Mouse (Mus musculus) liver, embryonic 11.5 days (tissue): ENCODE measurements at regions not wholly inside any gene's neighbourhood (a gene's known extent, or its start where the extent isn't known, plus 50 kb on each side); places are given as distances from the start of the nearest gene placed in this dataset.

Source experiments
- ATAC-seq: fragments of 200-750 bp; cut with Nextera tagmentation; replicated peaks from 2 replicates; pipeline ENCODE4 v1.8.0; 2017; ENCODE audit warnings: moderate number of reproducible peaks, mild to moderate bottlenecking, moderate TSS enrichment, moderate library complexity; ENCODE audit not compliant: low FRiP score
- DNase-seq: peaks from one replicate; pipeline ENCODE4 v3.0.0-alpha.2; 2017; ENCODE audit warnings: low spot score
- H3K27ac ChIP-seq: fragments of 300-500 bp; sonication (generic); 2 replicates; pipeline ENCODE4 v1.5.1; 2014; ENCODE audit warnings: mild to moderate bottlenecking, low read depth, low read length, control low read depth
- H3K27me3 ChIP-seq: fragments of 300-500 bp; sonication (generic); replicated peaks from 2 replicates; pipeline ENCODE4 v1.6.1; 2014; ENCODE audit warnings: low read length, mixed read lengths; ENCODE audit not compliant: control insufficient read depth, insufficient read depth
- H3K36me3 ChIP-seq: fragments of 300-500 bp; sonication (generic); 2 replicates; pipeline ENCODE4 v1.6.1; 2014; ENCODE audit warnings: mild to moderate bottlenecking, low read length, moderate library complexity, mixed read lengths; ENCODE audit not compliant: control insufficient read depth, insufficient read depth
- H3K4me1 ChIP-seq: fragments of 300-500 bp; sonication (generic); replicated peaks from 2 replicates; pipeline ENCODE4 v1.6.1; 2014; ENCODE audit warnings: low read length, mixed read lengths; ENCODE audit not compliant: control insufficient read depth, insufficient read depth
- H3K4me2 ChIP-seq: fragments of 300-500 bp; sonication (generic); 2 replicates; pipeline ENCODE4 v1.6.1; 2014; ENCODE audit warnings: mild to moderate bottlenecking, control low read depth, moderate library complexity
- H3K4me3 ChIP-seq: fragments of 300-500 bp; sonication (generic); 2 replicates; pipeline ENCODE4 v1.5.1; 2014; ENCODE audit warnings: low read depth, low read length, control low read depth
- H3K9ac ChIP-seq: fragments of 300-500 bp; sonication (generic); 2 replicates; pipeline ENCODE4 v1.6.1; 2014; ENCODE audit warnings: low read depth, low read length, control low read depth
- H3K9me3 ChIP-seq: fragments of 300-500 bp; sonication (generic); 2 replicates; pipeline ENCODE4 v1.6.1; 2016; ENCODE audit warnings: low read length, inconsistent platforms, mixed read lengths; ENCODE audit not compliant: control insufficient read depth
- WGBS: fragments of 180-500 bp; shearing (Covaris S2); extraction: QIAGEN DNeasy Blood & Tissue Kit; methylation state at CpG from one replicate; pipeline ENCODE4 v1.1.7; 2014; 5-methylcytosine and 5-hydroxymethylcytosine counted together

DNA sequence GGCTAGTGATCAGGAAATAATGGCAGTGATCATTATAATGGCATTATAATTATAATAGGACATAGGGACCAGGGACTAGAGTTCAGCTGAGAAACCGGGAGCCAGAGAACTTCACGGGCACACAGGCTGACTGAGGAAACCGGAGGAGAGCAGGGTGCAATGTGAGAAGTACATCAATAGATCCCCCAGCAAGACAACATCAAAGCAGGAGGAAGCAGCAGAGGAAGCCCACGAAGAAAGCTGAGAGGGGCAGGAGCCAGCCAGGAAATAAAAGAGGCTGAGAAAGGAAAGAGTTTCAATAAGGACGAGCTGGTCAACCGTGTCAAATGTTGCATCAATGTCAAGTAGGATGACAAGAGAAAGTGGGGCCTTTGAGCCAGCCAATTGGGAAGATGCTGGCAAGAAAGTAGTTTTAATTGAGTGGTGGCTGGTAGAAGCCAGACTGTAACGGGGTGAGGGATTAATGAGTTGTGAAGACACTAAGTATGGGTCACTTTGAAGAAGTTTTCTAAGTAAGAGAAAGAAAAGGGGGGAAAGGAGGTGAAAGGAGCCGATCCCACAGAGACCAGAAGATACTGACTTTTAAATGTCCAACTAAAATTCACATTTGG lies 66.0 kb upstream of the Cited2 start:
- Histone ChIP-seq H3K36me3 (no peaks in the 10 kb centered on the region), H3K9me3 (no peaks in the 10 kb centered on the region), H3K9ac (no peak overlapping the region), H3K4me2 (0 out of 2 replicates have a peak overlapping the region, but pooled peaks have one; percentile 7), H3K27ac (no peak overlapping the region), H3K4me3 (no peak overlapping the region), H3K4me1 (peaks cover 9% of the 10 kb centered on the region), H3K27me3 (no peaks in the 10 kb centered on the region)
- ATAC-seq: no peak
- no peak for DNase-seq
- WGBS: 24% methylated on average over 8 of the region's 8 CpGs

DNA sequence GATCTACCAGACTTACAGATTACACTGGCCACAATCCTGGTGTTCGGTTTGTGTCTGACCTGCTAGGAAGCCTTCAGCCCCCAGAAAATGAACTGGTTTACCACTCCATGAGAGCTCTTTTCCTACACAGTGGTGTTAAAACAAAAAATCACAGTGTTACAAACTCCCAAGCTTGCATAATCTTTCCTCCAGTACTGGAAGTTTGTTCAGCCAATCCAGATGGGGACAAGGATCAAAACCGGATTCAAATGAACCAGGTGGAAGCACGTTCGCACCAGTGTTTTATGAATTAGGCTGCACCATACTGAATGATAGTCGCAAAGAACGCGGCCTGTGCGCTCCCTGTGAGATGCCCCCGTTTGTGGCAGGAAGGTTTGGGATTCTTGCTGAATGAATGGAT lies 63.4 kb upstream of the Cited2 start:
- ATAC-seq: no peak

DNA sequence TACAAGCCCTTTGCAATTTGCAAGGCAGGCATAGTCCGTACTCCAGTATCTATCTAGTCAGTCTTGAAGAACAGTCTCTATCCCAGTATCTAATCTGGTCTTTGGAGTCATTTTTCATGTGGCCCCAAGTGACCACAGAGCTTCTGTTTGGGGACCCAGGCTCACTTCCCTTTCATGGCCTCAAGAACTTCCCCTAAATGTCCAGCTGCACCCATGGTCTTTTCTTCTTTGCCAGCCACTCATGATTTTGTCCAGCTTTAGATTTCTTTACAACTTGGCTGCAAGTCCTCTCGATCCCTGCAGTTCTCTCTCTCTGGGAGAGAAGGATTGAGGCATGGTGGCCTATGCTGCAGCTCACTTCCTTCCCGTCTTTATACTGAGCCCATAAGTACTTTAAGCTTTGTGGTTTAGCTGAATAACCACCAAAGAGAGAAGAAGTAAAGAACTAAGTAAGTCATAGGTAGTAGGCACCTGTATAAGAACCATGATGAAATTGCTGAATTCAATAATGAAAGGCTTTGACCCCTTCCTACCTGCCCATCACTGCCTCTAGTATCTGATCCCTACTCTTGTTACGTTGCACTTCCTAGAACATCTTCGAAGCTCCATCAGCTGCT lies 62.1 kb upstream of the Cited2 start:
- H3K27me3 ChIP-seq: no peaks in the 10 kb centered on the region
- no peaks in the 10 kb centered on the region for H3K36me3 ChIP-seq
- no peak overlapping the region for H3K9ac ChIP-seq
- DNase-seq (no peak), ATAC-seq (no peak)
- H3K27ac ChIP-seq: no peak overlapping the region
- H3K9me3 ChIP-seq: no peaks in the 10 kb centered on the region
- WGBS: 62% methylated on average over 5 of the region's 5 CpGs
- H3K4me1 ChIP-seq: peaks cover 3% of the 10 kb centered on the region
- H3K4me2 ChIP-seq: no peak overlapping the region
- H3K4me3 ChIP-seq: no peak overlapping the region

More for the DNA sequence above, 63.4 kb upstream of the Cited2 start:
- no peaks in the 10 kb centered on the region for H3K9me3 ChIP-seq
- no peak for DNase-seq
- no peaks in the 10 kb centered on the region for H3K36me3 ChIP-seq
- WGBS: 90% methylated on average over 9 of the region's 9 CpGs
- H3K4me2 ChIP-seq: no peak overlapping the region
- no peak overlapping the region for H3K9ac ChIP-seq
- H3K27ac ChIP-seq: no peak overlapping the region
- peaks cover 3% of the 10 kb centered on the region for H3K4me1 ChIP-seq
- H3K4me3 ChIP-seq: no peak overlapping the region
- H3K27me3 ChIP-seq: no peaks in the 10 kb centered on the region

DNA sequence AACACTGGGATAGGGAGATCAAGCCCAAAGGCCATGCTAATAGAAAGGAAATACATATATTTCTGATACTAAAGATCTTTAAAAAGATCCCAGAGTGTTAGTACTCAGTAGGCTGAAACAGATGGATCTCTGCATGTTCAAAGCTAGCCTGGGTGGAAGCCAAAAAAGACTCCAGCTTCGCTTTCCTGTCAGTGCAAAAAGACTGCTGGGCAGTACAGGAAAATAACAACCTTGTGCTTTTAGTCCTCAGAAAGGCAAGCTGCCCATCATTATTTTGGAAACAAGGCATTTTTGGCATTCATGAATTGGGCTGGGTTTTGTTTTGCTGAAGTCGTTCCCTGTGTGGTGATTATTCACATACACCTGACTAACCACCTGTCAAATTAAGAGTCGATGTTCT lies 56.9 kb upstream of the Cited2 start:
- no peak overlapping the region for H3K4me2 ChIP-seq
- ATAC-seq (no peak), DNase-seq (no peak)
- no peak overlapping the region for H3K4me3 ChIP-seq
- H3K9ac ChIP-seq: no peak overlapping the region
- H3K4me1 ChIP-seq: no peaks in the 10 kb centered on the region
- no peak overlapping the region for H3K27ac ChIP-seq
- H3K27me3 ChIP-seq: no peaks in the 10 kb centered on the region
- H3K9me3 ChIP-seq: no peaks in the 10 kb centered on the region
- WGBS: 83% methylated on average over 3 of the region's 3 CpGs
- H3K36me3 ChIP-seq: no peaks in the 10 kb centered on the region

DNA sequence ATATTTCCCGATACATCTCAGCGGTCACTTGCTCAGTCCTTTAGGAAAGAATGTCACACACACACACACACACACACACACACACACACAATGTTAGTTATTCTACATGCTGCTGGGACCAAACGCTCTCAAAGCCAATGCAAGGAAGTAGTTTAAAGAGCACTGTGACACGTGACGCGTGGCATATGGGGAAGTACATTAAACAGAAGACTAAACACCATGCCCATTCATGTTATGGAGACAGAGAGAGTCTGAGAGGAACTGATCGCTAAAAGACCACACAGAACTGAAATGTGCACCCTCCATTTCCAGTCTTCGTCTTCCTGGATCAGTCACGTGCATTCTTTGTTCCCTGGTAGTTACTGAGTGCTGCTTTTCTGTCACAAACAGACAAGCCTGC lies 53.6 kb upstream of the Cited2 start:
- H3K27me3 ChIP-seq: no peaks in the 10 kb centered on the region
- H3K27ac ChIP-seq: no peak overlapping the region
- H3K4me2 ChIP-seq: no peak overlapping the region
- H3K9me3 ChIP-seq: no peaks in the 10 kb centered on the region
- H3K9ac ChIP-seq: no peak overlapping the region
- 69% methylated on average over 9 of the region's 9 CpGs for WGBS
- DNase-seq (no peak), ATAC-seq (no peak)
- H3K4me3 ChIP-seq: no peak overlapping the region
- H3K4me1 ChIP-seq: no peaks in the 10 kb centered on the region
- H3K36me3 ChIP-seq: no peaks in the 10 kb centered on the region
